Mouse (Mus musculus) T-helper 1 cell (primary cell): ENCODE data around the gene Ppp3ca.

ENCODE experiments used
- in situ Hi-C: fragments of 300-600 bp; cut with MboI, MseI; formaldehyde crosslinking; loops from one replicate; pipeline ENCODE4 v1.15.1; 2025; ENCODE audit warnings: high pct_unique_total_duplicates

The Ppp3ca gene

DNA sequence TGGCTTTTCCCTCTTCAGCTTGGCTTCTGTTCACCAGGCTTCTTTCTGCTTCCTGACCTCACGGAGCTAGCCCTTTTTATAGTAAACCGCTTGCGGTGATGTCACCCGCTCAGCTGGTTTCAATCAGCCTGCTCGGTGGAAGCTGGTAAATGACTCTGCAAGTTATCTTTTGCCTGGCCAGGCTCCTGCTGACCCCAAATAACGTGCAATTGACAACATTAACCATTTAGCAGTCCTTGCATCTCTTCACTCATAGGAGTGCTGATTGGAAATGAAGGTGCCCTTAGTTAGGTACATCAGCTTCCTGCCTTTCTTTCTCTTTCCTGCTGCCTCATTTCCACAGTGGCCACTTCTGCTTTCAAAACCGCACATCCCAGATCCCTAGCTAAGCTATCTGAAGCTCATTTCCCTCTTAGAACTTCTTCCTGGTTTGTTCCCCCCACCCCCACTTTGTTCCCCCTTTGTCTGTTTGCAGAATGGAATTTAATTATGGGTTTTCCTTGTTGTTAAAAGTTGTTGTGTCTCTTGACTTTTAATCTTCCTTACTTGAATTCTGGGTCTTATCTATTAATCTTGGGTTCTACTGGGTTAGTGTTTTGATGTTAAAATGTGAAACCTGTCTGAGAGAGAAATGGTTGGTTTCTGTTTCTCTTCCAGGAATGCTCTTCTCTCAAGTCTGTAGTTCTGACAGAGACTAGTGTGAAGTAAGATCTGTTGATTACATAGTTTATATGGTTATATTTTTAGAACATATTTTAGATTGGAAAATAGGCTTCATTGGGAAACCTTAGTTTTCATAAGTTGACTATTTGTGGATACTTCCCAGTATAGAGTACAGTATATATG is 55.6 kb downstream of the Ppp3ca start:
- in situ Hi-C loops: no loop called here

DNA sequence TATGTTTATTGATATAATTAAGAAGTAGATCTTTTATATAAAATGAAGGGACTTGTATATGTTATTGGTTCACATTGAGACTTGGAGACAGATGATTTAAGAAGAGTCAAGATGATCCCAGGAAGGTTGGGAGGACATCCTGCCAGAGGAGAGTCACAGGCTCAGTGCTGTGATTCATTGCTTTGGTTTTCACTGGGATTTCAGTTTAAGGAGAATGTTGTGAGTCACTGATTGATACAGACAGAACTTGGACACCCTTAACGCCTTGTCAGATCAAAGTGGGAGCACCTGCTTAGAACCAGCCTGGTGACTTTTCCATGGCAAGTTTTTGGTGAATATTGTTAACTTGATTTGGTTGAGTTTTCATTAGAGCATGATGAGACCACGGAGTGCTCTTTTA is 58.0 kb downstream of the Ppp3ca start:
- in situ Hi-C loops: no loop called here

DNA sequence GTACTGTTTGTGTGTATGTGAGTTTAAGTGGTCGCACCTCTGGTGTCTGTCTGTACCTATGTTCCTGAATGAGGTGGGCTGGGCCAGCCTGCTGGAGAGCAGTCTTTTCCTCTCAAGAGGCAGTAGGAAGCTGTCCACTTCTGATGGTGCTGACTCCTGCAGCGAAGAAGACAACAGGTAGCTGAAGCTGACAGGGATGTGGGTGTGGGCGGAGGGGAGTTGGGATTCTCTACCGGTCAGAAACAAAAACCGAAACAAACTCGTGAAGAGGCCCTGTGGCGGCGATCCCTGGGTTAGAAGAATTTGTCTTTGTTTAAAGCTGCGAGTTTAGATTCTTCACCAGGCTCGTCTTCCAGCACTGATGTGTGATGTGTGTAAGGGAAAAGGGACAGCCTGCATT is 60.1 kb downstream of the Ppp3ca start:
- in situ Hi-C loops: no loop called here

DNA sequence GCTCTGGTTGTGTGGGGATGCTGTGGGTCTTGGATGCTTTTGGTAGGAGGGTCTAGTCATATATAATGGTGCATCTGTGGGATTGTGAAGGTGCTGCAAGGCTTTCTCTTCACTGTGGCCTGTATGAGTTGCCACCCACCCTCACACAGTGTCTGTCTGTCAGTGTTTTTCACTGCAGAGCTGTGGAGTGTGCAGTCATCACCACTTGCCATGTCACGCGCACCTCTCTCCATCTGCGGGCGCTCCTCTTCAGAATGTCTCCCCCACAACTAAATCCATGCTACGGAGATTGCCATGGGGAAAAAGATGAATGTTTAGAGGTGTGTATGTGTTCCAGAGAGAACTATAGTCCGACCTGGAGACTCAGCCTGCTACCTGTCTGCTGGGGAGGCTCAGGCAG is 61.7 kb downstream of the Ppp3ca start:
- in situ Hi-C loops: no loop called here

DNA sequence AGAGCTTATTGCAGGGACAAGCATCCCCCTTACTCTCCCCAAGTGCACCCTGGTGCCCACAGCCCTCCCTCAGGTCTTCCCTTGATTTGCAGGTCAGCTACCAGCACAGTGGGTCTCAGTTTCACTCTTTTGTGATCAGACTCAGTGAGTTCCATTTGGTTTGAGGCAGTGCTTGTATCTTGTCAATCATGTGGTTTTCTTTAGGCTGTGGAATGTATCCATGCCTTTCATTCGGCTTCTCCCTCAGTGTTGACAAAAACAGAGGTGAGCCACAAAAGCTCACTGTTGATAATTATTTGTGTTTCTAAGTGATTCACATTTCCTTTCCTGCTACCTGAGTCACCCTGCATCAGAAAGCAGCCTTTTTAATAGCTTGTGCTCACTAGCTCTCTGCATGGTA is 66.1 kb downstream of the Ppp3ca start:
- in situ Hi-C loops: no loop called here

DNA sequence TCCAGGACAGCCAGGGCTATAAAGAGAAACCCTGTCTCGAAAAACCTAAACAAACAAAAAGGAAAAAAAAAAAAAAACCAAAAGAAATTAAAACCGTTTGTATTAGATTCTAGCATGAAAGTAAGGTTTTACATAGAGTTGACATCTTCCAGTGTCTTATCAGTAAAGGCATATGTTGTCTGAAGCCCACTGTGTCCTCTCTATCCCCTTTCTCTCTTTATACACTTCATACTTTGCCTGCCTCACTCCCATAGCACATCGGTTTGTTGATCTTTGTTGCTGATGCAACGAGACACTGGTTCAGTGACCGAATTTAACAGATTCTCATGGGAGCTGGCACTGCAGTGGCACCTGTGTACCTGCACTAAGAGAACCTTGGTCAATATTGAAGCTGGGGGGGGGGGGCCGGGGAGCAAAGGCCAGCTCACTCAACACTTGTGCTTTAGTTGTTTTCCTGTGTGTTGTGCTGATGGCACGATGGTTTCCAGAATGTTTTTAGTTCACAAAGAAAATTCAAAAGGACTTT is 66.9 kb downstream of the Ppp3ca start:
- in situ Hi-C loops: no loop called here

DNA sequence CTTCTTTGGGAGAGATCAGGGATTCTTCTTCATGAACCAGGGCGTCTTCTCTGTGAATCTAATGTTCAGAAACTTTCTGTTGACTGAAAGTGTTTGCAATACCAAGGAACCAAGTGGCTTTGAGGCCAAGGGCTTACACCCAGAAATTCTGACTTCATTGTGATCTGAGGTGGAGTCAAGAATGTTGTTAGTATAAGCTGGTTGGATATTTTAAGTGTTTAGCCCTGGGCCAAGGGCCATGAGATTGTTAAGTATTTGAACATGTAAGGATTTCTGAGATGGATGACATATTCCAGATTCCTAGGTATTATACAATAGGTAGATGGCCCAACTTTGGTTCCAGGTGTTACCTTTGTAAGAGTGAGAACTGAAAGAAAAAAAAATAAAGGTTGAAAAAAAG is 68.5 kb downstream of the Ppp3ca start:
- in situ Hi-C loops: no loop called here

DNA sequence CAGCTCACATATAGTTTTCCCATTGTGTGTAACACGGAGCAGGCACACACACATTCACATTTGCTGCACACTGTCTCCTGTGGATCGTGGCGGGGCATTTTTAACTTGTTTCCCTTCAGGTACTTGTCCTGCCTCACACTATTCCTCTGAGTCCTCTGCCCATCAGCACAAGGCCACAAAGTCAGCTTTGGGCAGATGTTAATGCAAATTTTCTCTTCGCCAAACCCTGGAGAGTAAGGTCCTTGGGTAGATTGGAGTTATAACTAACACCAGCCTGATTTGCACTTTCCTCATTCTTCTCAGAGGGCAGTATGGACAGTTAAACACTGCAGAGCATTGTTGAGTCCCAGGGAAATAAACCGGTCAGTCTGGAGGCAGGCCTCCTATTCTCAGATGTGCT is 69.0 kb downstream of the Ppp3ca start:
- in situ Hi-C loops: no loop called here

DNA sequence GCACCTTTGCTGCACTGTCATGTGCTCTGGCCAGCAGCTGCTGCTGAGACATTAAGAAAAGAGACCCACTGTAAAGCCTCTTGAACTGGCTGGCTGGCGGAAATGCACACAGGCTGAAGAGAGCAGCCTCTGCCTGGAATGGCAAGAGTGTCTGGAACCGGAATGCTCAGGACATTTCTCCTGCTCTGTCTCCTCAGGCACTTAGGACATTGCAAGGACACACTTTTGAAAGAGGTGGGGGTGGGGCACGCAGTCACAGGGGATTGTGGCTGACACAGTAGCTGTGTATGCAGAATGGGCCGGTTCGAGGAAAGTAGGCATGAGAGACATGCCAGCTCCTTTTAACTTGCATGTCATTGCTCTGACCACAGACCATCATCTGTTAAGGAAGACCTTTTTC is 71.7 kb downstream of the Ppp3ca start:
- in situ Hi-C loops: no loop called here

DNA sequence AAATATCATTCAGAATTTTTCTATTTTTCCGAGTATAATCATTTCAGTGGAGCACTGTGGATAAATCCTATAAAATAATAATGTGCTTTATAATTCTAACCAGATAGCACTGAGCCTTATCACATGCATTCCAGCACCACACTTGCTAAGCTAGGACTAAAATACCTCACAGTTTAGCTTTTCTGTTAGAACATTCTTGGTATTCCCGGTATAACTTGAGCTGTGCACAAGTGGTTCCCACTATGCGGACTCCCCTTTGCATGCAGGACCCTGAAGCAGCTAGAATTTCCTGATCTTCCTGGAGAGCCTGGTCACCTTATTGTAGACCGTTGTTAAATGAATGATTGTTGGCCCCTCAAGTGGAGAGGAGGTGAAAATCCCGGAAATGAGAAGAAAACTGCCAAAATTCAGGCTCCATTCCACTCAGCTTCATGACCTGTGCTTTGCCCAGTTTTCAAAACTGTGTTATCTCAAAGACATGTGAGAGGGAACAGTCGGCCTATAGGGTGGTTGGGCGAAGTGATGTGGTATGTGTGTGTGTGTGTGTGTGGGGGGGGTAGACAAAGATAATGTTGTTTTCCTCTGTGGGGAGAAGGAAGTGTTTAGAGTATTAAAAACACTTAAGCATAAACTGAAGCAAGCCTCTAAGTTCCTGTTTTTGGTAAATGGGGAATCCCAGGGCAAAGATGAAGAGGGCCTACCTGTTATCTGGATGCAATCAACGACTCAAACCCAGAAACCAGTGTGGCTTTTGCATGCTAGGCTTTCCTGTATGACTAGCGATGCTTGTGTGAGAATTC is 72.5 kb downstream of the Ppp3ca start:
- in situ Hi-C loops: no loop called here

DNA sequence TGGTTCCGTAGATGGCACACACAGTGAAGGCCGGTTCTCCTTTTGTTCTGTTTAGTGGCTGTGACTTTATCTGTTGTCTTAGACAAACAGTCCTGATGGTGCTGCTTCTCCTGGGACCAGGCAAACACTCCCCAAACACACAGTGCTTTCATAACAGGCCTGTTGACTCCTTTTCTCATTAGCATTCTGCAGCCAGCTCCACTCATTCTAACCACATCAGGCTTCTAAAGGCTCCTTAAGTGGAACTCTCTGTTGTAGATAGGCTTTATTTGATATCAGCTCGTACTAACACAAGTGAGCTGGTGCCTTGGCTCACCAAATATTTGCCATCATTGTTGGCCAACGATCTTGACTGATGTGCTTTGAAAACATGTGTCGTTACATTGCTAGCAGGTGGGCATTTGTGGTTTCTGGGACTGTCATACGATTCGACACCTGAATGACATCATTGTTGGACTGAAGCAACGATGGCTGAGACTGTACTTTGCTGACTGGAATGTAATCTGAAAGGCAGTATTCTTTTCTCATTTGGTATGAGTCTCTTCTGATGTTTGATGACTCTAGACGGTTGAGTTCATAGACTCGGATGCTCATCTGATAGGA is 74.5 kb downstream of the Ppp3ca start:
- in situ Hi-C loops: no loop called here

DNA sequence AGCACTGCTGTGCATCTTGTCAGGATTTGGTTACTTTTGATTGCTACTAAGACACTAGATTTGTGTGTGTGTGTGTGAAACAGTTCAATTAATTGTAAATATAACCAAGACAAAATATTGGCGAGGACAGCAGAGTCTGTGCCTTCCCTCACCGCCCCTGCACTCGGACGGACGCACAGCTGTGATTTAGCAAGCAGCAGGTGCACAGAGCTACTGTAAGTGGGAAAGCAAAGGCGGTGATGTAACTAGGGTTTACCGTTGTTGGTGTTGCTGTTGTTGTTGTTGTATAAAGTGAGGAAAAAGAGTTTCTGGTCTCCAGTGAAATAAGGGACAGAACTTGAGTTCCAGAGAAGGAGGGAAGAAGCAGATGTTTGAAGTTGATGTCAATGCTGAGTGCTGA is 75.5 kb downstream of the Ppp3ca start:
- in situ Hi-C loops: no loop called here

DNA sequence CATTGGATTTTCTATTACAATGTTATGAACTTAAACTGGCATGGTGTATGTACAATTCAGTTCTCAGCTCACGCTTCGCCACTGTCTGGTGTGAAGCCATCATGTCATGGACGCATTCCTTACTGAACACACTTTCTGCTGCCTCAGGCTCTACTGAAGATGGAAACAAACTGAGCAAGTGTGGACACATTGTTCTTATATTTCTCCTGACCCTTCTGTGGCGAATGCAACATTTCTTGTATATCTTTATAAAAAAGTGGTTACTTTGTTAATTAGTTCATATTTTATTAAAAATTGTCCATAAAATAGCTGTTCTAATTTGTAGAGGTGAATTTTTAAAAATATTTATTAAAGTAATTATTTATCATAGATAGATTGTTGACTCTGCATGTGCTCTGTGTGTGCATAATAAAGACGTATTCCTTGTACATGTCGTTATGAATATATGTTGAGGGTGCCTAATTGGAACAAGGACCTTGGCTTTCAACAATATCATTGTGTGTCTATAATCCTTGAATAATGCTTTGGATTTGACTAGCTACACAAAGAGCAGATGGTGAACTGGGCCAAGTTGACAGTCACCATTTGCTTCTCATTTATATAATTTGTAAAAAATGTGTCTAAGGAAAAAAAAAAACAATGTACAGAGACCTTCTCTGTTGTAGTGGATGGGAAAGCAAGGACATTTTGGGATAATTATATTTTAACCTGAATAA is 79.0 kb downstream of the Ppp3ca start:
- in situ Hi-C loops: no loop called here

DNA sequence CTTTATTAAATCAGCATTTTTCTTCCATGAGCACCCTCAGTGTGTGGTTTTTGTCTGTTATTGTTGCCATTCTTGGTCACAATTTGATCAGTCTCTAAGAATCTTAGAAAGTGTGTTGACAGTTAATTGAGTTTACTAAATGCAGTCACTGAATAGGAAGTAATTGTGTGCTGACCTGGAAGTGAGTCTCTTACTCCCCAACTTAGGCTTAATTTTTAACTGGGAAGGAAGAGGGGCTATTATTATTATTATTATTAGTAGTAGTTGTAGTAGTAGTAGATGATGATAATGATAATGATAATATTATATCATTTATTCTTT is 79.5 kb downstream of the Ppp3ca start:
- in situ Hi-C loops: no loop called here

DNA sequence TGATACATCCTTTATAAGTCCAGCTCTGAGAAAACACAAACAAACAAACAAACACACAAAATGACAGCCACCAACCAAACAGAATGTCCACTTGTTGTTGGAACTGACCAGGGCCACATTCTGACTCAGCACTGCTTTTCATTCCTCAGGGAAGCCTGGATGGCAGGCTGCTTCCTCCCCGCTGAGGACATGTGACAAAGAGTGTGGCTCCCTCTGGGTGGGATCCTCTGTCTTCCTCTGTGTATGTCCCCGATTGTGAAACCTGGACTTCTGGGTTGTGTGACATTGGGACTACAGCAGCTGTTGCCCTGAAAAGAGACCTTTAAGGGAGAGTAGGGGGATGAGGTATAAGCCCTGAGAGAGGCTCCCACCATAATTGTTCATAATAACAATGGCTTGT is 80.0 kb downstream of the Ppp3ca start:
- in situ Hi-C loops: no loop called here

DNA sequence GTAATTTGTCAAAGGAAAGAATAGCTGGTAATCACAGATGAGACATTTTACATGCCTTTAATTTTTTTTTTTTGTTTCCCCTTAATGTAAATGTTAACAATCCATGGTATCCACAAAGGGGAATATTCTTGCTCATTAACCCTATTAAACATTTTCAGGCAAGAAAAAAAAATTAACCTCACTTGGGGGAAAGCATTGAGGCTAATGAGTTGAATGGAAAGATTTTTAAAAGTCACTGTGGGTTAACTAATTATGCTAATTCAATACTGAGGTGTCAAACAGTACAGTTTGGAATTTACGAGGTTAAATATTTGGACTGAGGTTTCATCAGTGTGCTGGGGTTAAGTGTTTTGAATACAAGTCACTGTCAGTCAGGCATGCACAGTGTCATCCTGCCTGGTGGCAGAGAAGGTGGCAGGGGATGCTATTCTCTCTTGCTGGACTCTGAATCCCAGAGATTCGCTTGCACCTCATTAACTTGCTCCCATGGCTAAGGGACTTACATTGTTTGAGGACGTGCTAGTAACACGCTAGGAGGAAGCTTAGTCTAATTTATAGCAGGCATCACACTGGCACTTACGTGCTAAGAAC is 82.3 kb downstream of the Ppp3ca start:
- in situ Hi-C loops: no loop called here

DNA sequence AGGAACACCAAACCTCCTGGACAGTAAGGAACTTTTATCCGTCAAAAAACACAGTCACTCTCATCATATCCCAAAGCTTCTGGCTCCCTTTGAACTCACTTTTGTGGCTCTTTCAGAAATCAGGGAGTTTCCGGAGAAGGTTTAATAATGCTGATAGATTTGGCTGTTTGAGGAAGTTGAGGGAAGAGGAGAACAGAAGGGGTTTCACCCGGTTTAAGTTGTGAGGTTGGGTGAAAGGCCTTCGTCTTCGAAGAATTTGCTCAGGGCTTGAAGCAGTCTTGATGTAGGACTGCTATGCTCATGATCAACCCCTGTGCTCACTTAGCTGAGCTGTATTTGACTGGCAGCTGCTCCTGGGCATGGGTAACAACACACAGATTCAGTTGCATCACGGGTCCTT is 86.2 kb downstream of the Ppp3ca start:
- in situ Hi-C loops: no loop called here

DNA sequence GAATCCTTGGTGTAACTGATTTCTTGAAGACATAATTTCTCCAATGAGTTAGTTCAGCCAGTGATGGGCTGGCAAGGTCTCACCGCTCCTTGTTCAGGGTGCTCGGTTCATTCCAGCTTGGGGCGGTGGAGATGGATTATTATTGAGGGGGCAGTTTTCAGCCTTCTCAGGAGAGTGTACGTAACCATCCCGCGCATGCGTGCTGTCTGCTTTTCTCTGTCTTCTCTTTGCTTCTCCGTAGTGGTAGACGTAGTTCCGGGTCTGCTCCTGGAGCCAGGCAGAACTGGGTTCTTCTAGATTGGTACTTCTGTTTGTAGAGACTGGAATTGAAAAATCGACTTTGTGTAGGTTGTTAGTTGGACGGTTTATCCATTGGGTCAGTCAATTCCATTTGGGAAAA is 89.5 kb downstream of the Ppp3ca start:
- in situ Hi-C loops: no loop called here

DNA sequence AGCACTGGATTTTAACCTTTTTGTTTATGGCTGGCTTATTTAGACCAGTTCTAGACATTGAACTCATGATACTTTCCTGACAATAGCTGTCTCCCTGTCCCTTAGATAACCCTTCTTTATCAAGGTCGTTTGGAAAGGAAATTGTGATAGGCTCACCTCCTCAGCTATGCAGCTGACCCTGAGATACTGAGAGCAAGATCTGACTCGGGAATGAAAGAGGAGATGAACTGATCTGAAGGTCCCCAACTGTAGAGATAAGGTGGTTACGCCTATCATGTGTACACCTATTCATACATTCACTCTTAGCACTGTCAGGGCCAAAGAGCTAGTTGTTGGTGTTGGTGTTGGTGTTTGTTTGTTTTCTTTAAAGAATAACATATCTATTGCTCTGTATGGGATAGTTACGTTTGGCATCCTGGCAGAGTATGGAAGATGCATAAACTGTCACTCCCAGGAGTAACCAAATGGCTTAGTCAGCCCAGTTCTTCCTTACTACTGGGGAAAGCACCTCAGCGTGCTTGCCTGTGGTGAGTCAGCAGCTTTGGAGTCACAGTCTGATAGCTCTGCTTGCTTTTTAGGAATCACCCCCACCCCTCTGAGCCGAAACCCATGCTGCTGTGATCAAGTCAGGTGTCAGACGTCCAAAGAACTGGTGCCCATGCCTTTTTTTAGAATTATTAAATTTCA is 91.5 kb downstream of the Ppp3ca start:
- in situ Hi-C loops: loop anchor here (10.0 kb wide), 1 partner anchor 1423 kb away; no protein-coding TSS in a partner anchor

DNA sequence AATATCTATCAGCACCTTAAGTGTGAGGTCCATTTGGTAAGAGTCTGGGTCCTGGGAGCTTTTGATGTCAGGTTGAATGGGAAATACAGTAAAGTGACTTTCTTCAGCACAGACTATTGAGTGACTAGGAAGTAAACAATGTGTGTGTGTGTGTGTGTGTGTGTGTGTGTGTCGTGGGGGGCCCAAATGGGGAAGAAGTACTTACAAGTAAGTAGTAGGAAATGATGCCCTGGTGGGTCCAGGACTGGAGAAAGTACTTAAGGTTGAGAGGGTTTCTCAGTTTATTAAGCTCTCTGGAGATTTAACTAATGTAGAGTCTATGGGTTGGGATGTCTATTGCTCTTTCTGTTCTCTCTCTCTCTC is 92.0 kb downstream of the Ppp3ca start:
- in situ Hi-C loops: loop anchor here (10.0 kb wide), 1 partner anchor 1423 kb away; no protein-coding TSS in a partner anchor
